Mouse (Mus musculus) MEL (cell line): ENCODE results near the gene Vac14. TPM values are rescaled to one million over a fixed set of nuclear protein-coding genes. Genes with fewer than 3 reads are reported as not detected.

Experiments used
- DNase-seq: peaks from one replicate; pipeline ENCODE4 v3.0.0; 2011; ENCODE audit warnings: low read depth, low spot score
- H3K27ac ChIP-seq: 2 replicates; pipeline ENCODE4 v1.5.1; 2012; ENCODE audit warnings: low read depth, mild to moderate bottlenecking, control low read depth, low read length, moderate library complexity; ENCODE audit not compliant: control insufficient read depth
- H3K27me3 ChIP-seq, 2 experiments: fragments of 150-350 bp in 1 of 2; sonication (generic) in 1 of 2; 2 replicates each; pipeline ENCODE4 v1.6.1; 2012; ENCODE audit warnings: low read length in 2 of 2, mild to moderate bottlenecking in 2 of 2, improper control_type of control experiment in 1 of 2, moderate library complexity in 1 of 2; ENCODE audit not compliant: insufficient read depth in 2 of 2, control insufficient read depth in 1 of 2
- H3K36me3 ChIP-seq, 2 experiments: 2 replicates each; pipeline ENCODE4 v1.6.1; 2012 to 2014; ENCODE audit warnings: low read length in 2 of 2, improper control_type of control experiment in 1 of 2, inconsistent platforms in 1 of 2, mild to moderate bottlenecking in 1 of 2; ENCODE audit not compliant: insufficient read depth in 2 of 2, control insufficient read depth in 1 of 2
- H3K4me1 ChIP-seq, 2 experiments: fragments of 150-350 bp in 1 of 2; sonication (generic) in 1 of 2; 2 replicates each; pipeline ENCODE4 v1.6.1; 2012; ENCODE audit warnings: low read length in 2 of 2, improper control_type of control experiment in 1 of 2, mild to moderate bottlenecking in 1 of 2; ENCODE audit not compliant: insufficient read depth in 2 of 2, control insufficient read depth in 1 of 2
- H3K4me3 ChIP-seq, 2 experiments: fragments of 150-350 bp in 1 of 2; sonication (generic) in 1 of 2; 2 replicates each; pipeline ENCODE4 v1.5.1; 2012; ENCODE audit warnings: low read depth in 2 of 2, low read length in 2 of 2, mild to moderate bottlenecking in 2 of 2, moderate library complexity in 2 of 2, control low read depth in 1 of 2, improper control_type of control experiment in 1 of 2; ENCODE audit not compliant: control insufficient read depth in 1 of 2, insufficient read depth in 1 of 2
- H3K79me2 ChIP-seq: 2 replicates; pipeline ENCODE4 v1.6.1; 2012; ENCODE audit warnings: mild to moderate bottlenecking, low read length, moderate library complexity; ENCODE audit not compliant: control insufficient read depth, poor library complexity, insufficient read depth
- H3K9ac ChIP-seq: 2 replicates; pipeline ENCODE4 v1.6.1; 2012; ENCODE audit warnings: low read depth, mild to moderate bottlenecking, control low read depth, low read length, moderate library complexity; ENCODE audit not compliant: control insufficient read depth, poor library complexity, severe bottlenecking
- H3K9me3 ChIP-seq: fragments of 150-350 bp; sonication (generic); replicated peaks from 2 replicates; pipeline ENCODE4 v1.6.1; 2012; ENCODE audit warnings: mild to moderate bottlenecking, low read length, improper control_type of control experiment, moderate library complexity; ENCODE audit not compliant: insufficient read depth
- CTCF ChIP-seq, 3 experiments: IDR thresholded peaks in 2 of 3; conservative IDR thresholded peaks in 1 of 3; 2 replicates each; pipeline ENCODE4 v1.5.1; 2011 to 2012; ENCODE audit warnings: low read length in 3 of 3, low read depth in 2 of 3, mild to moderate bottlenecking in 2 of 3, improper control_type of control experiment in 1 of 3, inconsistent platforms in 1 of 3, mixed read lengths in 1 of 3, moderate library complexity in 1 of 3; ENCODE audit not compliant: control insufficient read depth in 1 of 3, insufficient read depth in 1 of 3, poor library complexity in 1 of 3, severe bottlenecking in 1 of 3
- E2F4 ChIP-seq: IDR thresholded peaks from 2 replicates; pipeline ENCODE4 v1.6.1; 2011; ENCODE audit warnings: low read depth, low read length, improper control_type of control experiment, borderline replicate concordance
- ELF1 ChIP-seq: IDR thresholded peaks from 2 replicates; pipeline ENCODE4 v1.6.1; 2014; ENCODE audit warnings: low read depth, mild to moderate bottlenecking, inconsistent platforms, low read length, improper control_type of control experiment, moderate library complexity
- EP300 ChIP-seq, 2 experiments: IDR thresholded peaks; 2 replicates each; pipeline ENCODE4 v1.6.1; 2011; ENCODE audit warnings: improper control_type of control experiment in 2 of 2, low read length in 2 of 2, low read depth in 1 of 2, mild to moderate bottlenecking in 1 of 2
- HCFC1 ChIP-seq: IDR thresholded peaks from 2 replicates; pipeline ENCODE4 v1.6.1; 2012; ENCODE audit warnings: low read depth, mild to moderate bottlenecking, inconsistent platforms, low read length, improper control_type of control experiment, moderate library complexity
- JUND ChIP-seq: IDR thresholded peaks from 2 replicates; pipeline ENCODE4 v1.6.1; 2011; ENCODE audit warnings: low read depth, mild to moderate bottlenecking, improper control_type of control experiment, low read length
- MEF2A ChIP-seq: IDR thresholded peaks from 2 replicates; pipeline ENCODE4 v1.6.1; 2014; ENCODE audit warnings: low read depth, mild to moderate bottlenecking, inconsistent platforms, low read length, improper control_type of control experiment; ENCODE audit not compliant: poor library complexity, insufficient replicate concordance, severe bottlenecking; ENCODE audit errors: extremely low read depth
- MXI1 ChIP-seq: IDR thresholded peaks from 2 replicates; pipeline ENCODE4 v1.6.1; 2011; ENCODE audit warnings: mild to moderate bottlenecking, low read depth, low read length, improper control_type of control experiment
- MYB ChIP-seq: IDR thresholded peaks from 2 replicates; pipeline ENCODE4 v1.6.1; 2011; ENCODE audit warnings: mild to moderate bottlenecking, low read depth, low read length, improper control_type of control experiment
- POLR2A ChIP-seq, 2 experiments: IDR thresholded peaks; 2 replicates each; pipeline ENCODE4 v1.6.1; 2011 to 2012; ENCODE audit warnings: low read length in 2 of 2, mild to moderate bottlenecking in 2 of 2, control low read depth in 1 of 2, improper control_type of control experiment in 1 of 2, low read depth in 1 of 2, moderate library complexity in 1 of 2; ENCODE audit not compliant: control insufficient read depth in 1 of 2, insufficient read depth in 1 of 2, poor library complexity in 1 of 2
- POLR2AphosphoS5 ChIP-seq: IDR thresholded peaks from 2 replicates; pipeline ENCODE4 v1.6.1; 2012; ENCODE audit warnings: low read depth, borderline replicate concordance, mild to moderate bottlenecking, inconsistent platforms, low read length, moderate library complexity, mixed read lengths
- RAD21 ChIP-seq: IDR thresholded peaks from 2 replicates; pipeline ENCODE4 v1.6.1; 2011; ENCODE audit warnings: mild to moderate bottlenecking, low read depth, low read length, improper control_type of control experiment
- RCOR1 ChIP-seq: IDR thresholded peaks from 2 replicates; pipeline ENCODE4 v1.6.1; 2012; ENCODE audit warnings: low read depth, mild to moderate bottlenecking, inconsistent platforms, low read length, improper control_type of control experiment
- SIN3A ChIP-seq: IDR thresholded peaks from 2 replicates; pipeline ENCODE4 v1.6.1; 2012; ENCODE audit warnings: low read length, improper control_type of control experiment, inconsistent platforms
- SMC3 ChIP-seq: IDR thresholded peaks from 2 replicates; pipeline ENCODE4 v1.6.1; 2011; ENCODE audit warnings: low read depth, low read length, improper control_type of control experiment
- TAL1 ChIP-seq: IDR thresholded peaks from 2 replicates; pipeline ENCODE4 v1.6.1; 2012; ENCODE audit warnings: mild to moderate bottlenecking, inconsistent platforms, low read length, moderate library complexity, mixed read lengths
- TCF12 ChIP-seq: IDR thresholded peaks from 2 replicates; pipeline ENCODE4 v1.6.1; 2014; ENCODE audit warnings: low read depth, mild to moderate bottlenecking, inconsistent platforms, low read length, improper control_type of control experiment, moderate library complexity
- UBTF ChIP-seq: IDR thresholded peaks from 2 replicates; pipeline ENCODE4 v1.6.1; 2012; ENCODE audit warnings: low read depth, mild to moderate bottlenecking, inconsistent platforms, low read length, improper control_type of control experiment, moderate library complexity, borderline replicate concordance; ENCODE audit not compliant: insufficient read depth
- USF2 ChIP-seq, 2 experiments: IDR thresholded peaks; 2 replicates each; pipeline ENCODE4 v1.6.1; 2011 to 2012; ENCODE audit warnings: improper control_type of control experiment in 2 of 2, low read length in 2 of 2, borderline replicate concordance in 1 of 2, inconsistent platforms in 1 of 2, low read depth in 1 of 2, mild to moderate bottlenecking in 1 of 2; ENCODE audit not compliant: insufficient read depth in 1 of 2
- ZC3H11A ChIP-seq: IDR thresholded peaks from 2 replicates; pipeline ENCODE4 v1.6.1; 2012; ENCODE audit warnings: low read depth, mild to moderate bottlenecking, inconsistent platforms, low read length, improper control_type of control experiment
- ZKSCAN1 ChIP-seq: IDR thresholded peaks from 2 replicates; pipeline ENCODE4 v1.6.1; 2012; ENCODE audit warnings: low read depth, mild to moderate bottlenecking, inconsistent platforms, low read length, improper control_type of control experiment, moderate library complexity
- ZMIZ1 ChIP-seq: IDR thresholded peaks from 2 replicates; pipeline ENCODE4 v1.6.1; 2012; ENCODE audit warnings: low read depth, mild to moderate bottlenecking, inconsistent platforms, low read length, improper control_type of control experiment, moderate library complexity
- polyA plus RNA-seq, 2 experiments: library from polyadenylated mRNA; stranded (reverse) in 1 of 2; unstranded in 1 of 2; fragments of >175 nt in 1 of 2; fragments of >200 nt in 1 of 2; gene quantifications; 2 replicates each; pipeline versions ENCODE4 v1.2.1 to v1.2.4; 2012; ENCODE audit warnings: low replicate concordance in 2 of 2, low read depth in 1 of 2; ENCODE audit not compliant: insufficient read length in 2 of 2, insufficient read depth in 1 of 2, missing spikeins in 1 of 2
- total RNA-seq: library from RNA; depleted of rRNA; stranded (reverse); fragments of 300-350 nt; gene quantifications from 2 replicates; pipeline ENCODE4 v1.2.3, GENCODE M21; 2012

Gene Vac14
- total and polyA plus RNA-seq, 3 experiments, result 31.7 to 86.0 TPM; not detected in 1

- Histone ChIP-seq H3K27ac (no peak overlapping the region), H3K4me3 (no peak overlapping the region), H3K9ac (no peak overlapping the region), H3K9me3 (no peaks in the 10 kb centered on the region)
- DNase-seq, result no peak
- TF ChIP-seq CTCF (IDR thresholded peaks at IDR 0.05 in 2 of 3, conservative IDR thresholded peaks at IDR 0.05 in 1 of 3; ENCODE audit: control insufficient read depth in 1 of 3, insufficient read depth in 1 of 3, low read depth in 2 of 3, low read length in 3 of 3, poor library complexity in 1 of 3, severe bottlenecking in 1 of 3) (peak; percentile 38 to 59 (median 45); a peak in 5 of 6 replicates), RAD21 (peak; percentile 15), SMC3 (0 out of 2 replicates have a peak, but pooled peaks have one; percentile 24), TCF12 (no peak), ELF1 (no peak), MYB (no peak)
- TF ChIP-seq, all 39 proteins: peak for 3
- Histone ChIP-seq H3K27me3 (no peaks in the 10 kb centered on the region), H3K4me1 (no peaks in the 10 kb centered on the region), H3K36me3 (peaks cover 0 to 10% of the 10 kb centered on the region in 2 experiments; a peak in 2 of 4 replicates), H3K79me2 (no peaks in the 10 kb centered on the region)
These were observed 27.7 kb downstream of the Vac14 start for GRCm38 (mm10) chr8:110646064-110646463.

DNA sequence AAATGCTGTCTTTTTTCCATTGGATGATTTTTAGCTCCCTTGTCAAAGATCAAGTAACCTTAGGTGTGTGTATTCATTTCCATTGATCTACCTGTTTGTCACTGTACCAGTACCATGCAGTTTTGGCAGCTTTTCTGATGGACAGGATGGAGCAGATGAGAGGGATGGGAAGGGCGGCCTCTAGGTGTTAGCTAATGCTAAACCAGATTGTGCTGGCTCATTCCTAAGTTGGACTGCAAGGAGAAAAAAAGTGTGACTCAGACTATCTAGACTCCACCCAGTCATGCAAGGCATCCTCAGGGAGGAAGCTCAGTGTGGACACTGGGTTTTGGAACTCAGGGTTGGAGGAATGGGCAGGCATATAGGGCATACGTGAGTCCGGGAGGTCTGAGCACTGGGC is 30.2 kb downstream of the Vac14 start:
- no peak for DNase-seq
- no peaks in the 10 kb centered on the region for H3K4me1 ChIP-seq
- H3K27ac ChIP-seq, result no peak overlapping the region
- no peaks in the 10 kb centered on the region for H3K27me3 ChIP-seq
- H3K4me3 ChIP-seq, result no peak overlapping the region
- TF ChIP-seq JUND (no peak), USF2 (IDR thresholded peaks at IDR 0.05; ENCODE audit: borderline replicate concordance in 1 of 2, insufficient read depth in 1 of 2, low read depth in 1 of 2, low read length in 2 of 2) (no peak), POLR2AphosphoS5 (no peak), CTCF (IDR thresholded peaks at IDR 0.05 in 2 of 3, conservative IDR thresholded peaks at IDR 0.05 in 1 of 3; ENCODE audit: control insufficient read depth in 1 of 3, insufficient read depth in 1 of 3, low read depth in 2 of 3, low read length in 3 of 3, poor library complexity in 1 of 3, severe bottlenecking in 1 of 3) (no peak), MEF2A (no peak), HCFC1 (no peak), RAD21 (no peak), UBTF (no peak), ZMIZ1 (no peak), TAL1 (no peak), SIN3A (no peak), MXI1 (no peak), POLR2A (IDR thresholded peaks at IDR 0.05; ENCODE audit: control insufficient read depth in 1 of 2, insufficient read depth in 1 of 2, low read depth in 1 of 2, low read length in 2 of 2, poor library complexity in 1 of 2) (no peak), EP300 (IDR thresholded peaks at IDR 0.05; ENCODE audit: low read depth in 1 of 2, low read length in 2 of 2) (no peak), SMC3 (no peak), ZKSCAN1 (no peak), ZC3H11A (no peak), RCOR1 (no peak), E2F4 (no peak)
- H3K79me2 ChIP-seq, result no peaks in the 10 kb centered on the region
- H3K9me3 ChIP-seq, result no peaks in the 10 kb centered on the region
- no peak overlapping the region for H3K9ac ChIP-seq
- H3K36me3 ChIP-seq, result peaks cover 0 to 6% of the 10 kb centered on the region in 2 experiments; a peak in 2 of 4 replicates
